14 mouse cellular contexts compared by ENCODE assay signal in genomic region chr11:106819595-106819994, GRCm38 (mm10). TPM values are rescaled to one million over a fixed set of nuclear protein-coding genes. Genes with fewer than 3 reads are reported as not detected.
A peak's percentile ranks its signal among the peaks of the same experiment; 100 is the strongest.
DNase-seq lines count a peak whose midpoint lies in the region; ATAC-seq lines count a peak whose summit lies in the region.
"Had no signal": no experiment of that assay in that cellular context is flagged by ENCODE, and none has a peak within 500 bp of the region (broad histone marks: within the 10 kb centered on the region; RNA-seq: fewer than 3 reads in every experiment).

No protein-coding gene starts in this region.

- H3K4me2 ChIP-seq in heart, embryonic 13.5 days = no peak overlapping the region
- H3K4me2 ChIP-seq in neural tube, embryonic 13.5 days = no peak overlapping the region
- H3K4me2 ChIP-seq: liver, embryonic 11.5 days had no signal

- H3K36me3 ChIP-seq in heart, embryonic 13.5 days = peaks cover 83% of the 10 kb centered on the region
- H3K36me3 ChIP-seq in neural tube, embryonic 13.5 days = peaks cover 87% of the 10 kb centered on the region

- H3K27ac ChIP-seq in heart, embryonic 13.5 days (replicated peaks) = 0 out of 2 replicates have a peak overlapping the region, but pooled peaks have one; percentile 41
- H3K27ac ChIP-seq in neural tube, embryonic 13.5 days (replicated peaks) = 0 out of 2 replicates have a peak overlapping the region, but pooled peaks have one; percentile 18

- H3K9ac ChIP-seq in heart, embryonic 13.5 days = 0 out of 2 replicates have a peak overlapping the region, but pooled peaks have one; percentile 0
- H3K9ac ChIP-seq in neural tube, embryonic 13.5 days = no peak overlapping the region

- 82% methylated on average over 9 of the region's 9 CpGs for WGBS in heart, embryonic 13.5 days
- 89% methylated on average over 9 of the region's 9 CpGs for WGBS in neural tube, embryonic 13.5 days

- H3K9me3 ChIP-seq in heart, embryonic 13.5 days = no peaks in the 10 kb centered on the region
- no peaks in the 10 kb centered on the region for H3K9me3 ChIP-seq in neural tube, embryonic 13.5 days

- no peak for ATAC-seq in heart, embryonic 13.5 days (ENCODE audit: extremely low read depth, insufficient number of reproducible peaks, low FRiP score, low TSS enrichment)
- ATAC-seq in neural tube, embryonic 13.5 days (ENCODE audit: low read depth) = no peak
- ATAC-seq: Patski had no signal

- intact Hi-C loops in heart, postnatal 10 days (cut with DNase I) = no loop called here

- DNase-seq in heart, postnatal 10 days = no peak
- DNase-seq in neural tube, embryonic 10.5 days (ENCODE audit: extremely low spot score, low spot score) = no peak
- DNase-seq in cerebellum, postnatal 36 days = peak; percentile 43 to 58
- DNase-seq in frontal cortex, adult 2 months (ENCODE audit: extremely low spot score in 1 of 2, low spot score in 1 of 2) = no peak
- no peak for DNase-seq in urinary bladder, postnatal 14 days (ENCODE audit: low spot score)
- DNase-seq: adrenal gland, adult 2 months; gastrocnemius, postnatal 10 days; kidney, postnatal 14 days; lung, postnatal 4 days; thymus, adult 2 months had no signal

- H3K27me3 ChIP-seq in heart, embryonic 13.5 days (replicated peaks) = no peaks in the 10 kb centered on the region
- H3K27me3 ChIP-seq in neural tube, embryonic 13.5 days = no peaks in the 10 kb centered on the region
- H3K27me3 ChIP-seq: Patski had no signal

- H3K4me1 ChIP-seq in heart, embryonic 13.5 days = peaks cover 60% of the 10 kb centered on the region
- H3K4me1 ChIP-seq in neural tube, embryonic 13.5 days (replicated peaks) = peaks cover 14% of the 10 kb centered on the region

- no peak overlapping the region for H3K4me3 ChIP-seq in heart, embryonic 13.5 days
- no peak overlapping the region for H3K4me3 ChIP-seq in neural tube, embryonic 13.5 days

RNA-seq across cellular contexts. Expression of gene Cep95, which starts 30.5 kb away (rescaled TPM):
- 11.5 and 13.7 TPM in 2 replicates for polyA plus RNA-seq in heart, embryonic 13.5 days (2015; fragmentation: Nextera tagmentation; extraction: Ambion mirVana)
- 10 to 100 TPM in 1 of 2 experiments, 1 to 10 TPM in 1; 7.7 to 10.5 TPM for total RNA-seq in heart, postnatal 10 days (2021)
- 18.4 and 19.9 TPM in 2 replicates for polyA plus RNA-seq in neural tube, embryonic 13.5 days (2015; fragmentation: Nextera tagmentation; extraction: Ambion mirVana)
- 22.3 and 23.1 TPM in 2 replicates for polyA plus RNA-seq in frontal cortex, adult 2 months (2012; rRNA removed)

RNA-seq across cellular contexts. Expression of gene Ddx5, which starts 30.6 kb away (rescaled TPM):
- polyA plus RNA-seq in heart, embryonic 13.5 days (2015; fragmentation: Nextera tagmentation; extraction: Ambion mirVana) = 192 and 199 TPM in 2 replicates
- total RNA-seq in heart, postnatal 10 days (2021) = 100 to 1,000 TPM; 513 to 524 TPM
- 386 and 441 TPM in 2 replicates for polyA plus RNA-seq in neural tube, embryonic 13.5 days (2015; fragmentation: Nextera tagmentation; extraction: Ambion mirVana)
- polyA plus RNA-seq in frontal cortex, adult 2 months (2012; rRNA removed) = 601 and 664 TPM in 2 replicates

RNA-seq across cellular contexts. Expression of gene Polg2, which starts 40.3 kb away (rescaled TPM):
- 6.1 and 6.5 TPM in 2 replicates for polyA plus RNA-seq in heart, embryonic 13.5 days (2015; fragmentation: Nextera tagmentation; extraction: Ambion mirVana)
- 1 to 10 TPM; 3.7 to 4.3 TPM for total RNA-seq in heart, postnatal 10 days (2021)
- 7.7 and 9.9 TPM in 2 replicates for polyA plus RNA-seq in neural tube, embryonic 13.5 days (2015; fragmentation: Nextera tagmentation; extraction: Ambion mirVana)
- 5.6 and 5.9 TPM in 2 replicates for polyA plus RNA-seq in frontal cortex, adult 2 months (2012; rRNA removed)

Comparison
In these comparisons a context has a peak if more than half of its experiments do, and no peak if none do; other contexts are left out.
1. DNase-seq: peak in cerebellum, postnatal 36 days (2 of 2); none in heart, postnatal 10 days (0 of 2), neural tube, embryonic 10.5 days (single experiment), frontal cortex, adult 2 months (0 of 2) and urinary bladder, postnatal 14 days (single experiment).